Mouse (Mus musculus) limb, embryonic 13.5 days (tissue): ENCODE results near the gene Lipe. TPM values are rescaled to one million over a fixed set of nuclear protein-coding genes. Genes with fewer than 3 reads are reported as not detected.

Experiments used
- ATAC-seq: fragments of 200-750 bp; cut with Nextera tagmentation; 2 replicates; pipeline ENCODE4 v1.8.0; 2017; ENCODE audit warnings: low read depth, moderate number of reproducible peaks, moderate TSS enrichment; ENCODE audit not compliant: low FRiP score
- H3K27ac ChIP-seq: fragments of 300-500 bp; sonication (generic); 2 replicates; pipeline ENCODE4 v1.5.1; 2015; ENCODE audit warnings: inconsistent platforms, mild to moderate bottlenecking, moderate library complexity
- H3K27me3 ChIP-seq: fragments of 300-500 bp; sonication (generic); 2 replicates; pipeline ENCODE4 v1.6.1; 2015; ENCODE audit warnings: mild to moderate bottlenecking, inconsistent platforms
- H3K36me3 ChIP-seq: fragments of 300-500 bp; sonication (generic); 2 replicates; pipeline ENCODE4 v1.6.1; 2015; ENCODE audit warnings: inconsistent platforms, mild to moderate bottlenecking, moderate library complexity
- H3K4me1 ChIP-seq: fragments of 300-500 bp; sonication (generic); 2 replicates; pipeline ENCODE4 v1.6.1; 2015; ENCODE audit warnings: inconsistent platforms
- H3K4me2 ChIP-seq: fragments of 300-500 bp; sonication (generic); replicated peaks from 2 replicates; pipeline ENCODE4 v1.6.1; 2015; ENCODE audit warnings: inconsistent platforms, mild to moderate bottlenecking, moderate library complexity
- H3K4me3 ChIP-seq: fragments of 300-500 bp; sonication (generic); 2 replicates; pipeline ENCODE4 v1.5.1; 2015; ENCODE audit warnings: moderate library complexity, mild to moderate bottlenecking, inconsistent platforms
- H3K9ac ChIP-seq: fragments of 300-500 bp; sonication (generic); 2 replicates; pipeline ENCODE4 v1.6.1; 2015; ENCODE audit warnings: mild to moderate bottlenecking, inconsistent platforms
- H3K9me3 ChIP-seq: fragments of 300-500 bp; sonication (generic); 2 replicates; pipeline ENCODE4 v1.6.1; 2016; ENCODE audit warnings: inconsistent platforms
- WGBS: fragments of 180-500 bp; shearing (Covaris S2); methylation state at CpG from one replicate; pipeline ENCODE4 v1.1.7; 2015; 5-methylcytosine and 5-hydroxymethylcytosine counted together
- polyA plus RNA-seq: library from polyadenylated mRNA; unstranded; fragments of >200 nt; fragmentation: Nextera tagmentation; extraction: Ambion mirVana; gene quantifications from 2 replicates; pipeline ENCODE4 v1.2.1, GENCODE M21; 2015

Lipe gene
- polyA plus RNA-seq, 1 experiment from 2014 or later: 11.8 TPM

DNA sequence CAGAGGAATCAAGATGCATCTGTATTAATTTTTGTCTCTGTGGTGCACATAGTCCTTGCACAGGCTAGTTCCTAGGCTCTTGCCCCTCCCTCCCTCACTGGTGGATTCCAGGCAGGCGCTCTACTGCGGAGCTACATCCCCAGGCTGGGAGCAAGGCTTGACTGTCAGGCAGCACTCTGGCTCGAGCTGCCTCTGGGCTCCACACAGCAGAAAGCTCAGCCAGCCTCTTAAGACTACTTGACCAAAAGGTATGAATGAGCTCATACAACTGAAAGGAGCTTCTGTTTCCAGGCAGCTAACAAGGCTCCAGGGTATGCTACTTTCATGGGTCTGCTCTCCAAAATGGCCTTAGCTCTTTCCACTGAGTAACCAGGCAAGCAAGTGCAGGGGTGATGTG lies 17.2 kb downstream of the Lipe start:
- H3K4me2 ChIP-seq: no peak overlapping the region
- WGBS: 44% methylated on average over 3 of the region's 3 CpGs
- ATAC-seq: 0 out of 2 replicates have a peak, but pooled peaks have one; percentile 1
- peaks cover 40% of the 10 kb centered on the region for H3K36me3 ChIP-seq
- 0 out of 2 replicates have a peak overlapping the region, but pooled peaks have one; percentile 31 for H3K9ac ChIP-seq
- H3K9me3 ChIP-seq: no peaks in the 10 kb centered on the region
- H3K27ac ChIP-seq: no peak overlapping the region
- no peaks in the 10 kb centered on the region for H3K27me3 ChIP-seq
- H3K4me1 ChIP-seq: peaks cover 37% of the 10 kb centered on the region
- H3K4me3 ChIP-seq: no peak overlapping the region

DNA sequence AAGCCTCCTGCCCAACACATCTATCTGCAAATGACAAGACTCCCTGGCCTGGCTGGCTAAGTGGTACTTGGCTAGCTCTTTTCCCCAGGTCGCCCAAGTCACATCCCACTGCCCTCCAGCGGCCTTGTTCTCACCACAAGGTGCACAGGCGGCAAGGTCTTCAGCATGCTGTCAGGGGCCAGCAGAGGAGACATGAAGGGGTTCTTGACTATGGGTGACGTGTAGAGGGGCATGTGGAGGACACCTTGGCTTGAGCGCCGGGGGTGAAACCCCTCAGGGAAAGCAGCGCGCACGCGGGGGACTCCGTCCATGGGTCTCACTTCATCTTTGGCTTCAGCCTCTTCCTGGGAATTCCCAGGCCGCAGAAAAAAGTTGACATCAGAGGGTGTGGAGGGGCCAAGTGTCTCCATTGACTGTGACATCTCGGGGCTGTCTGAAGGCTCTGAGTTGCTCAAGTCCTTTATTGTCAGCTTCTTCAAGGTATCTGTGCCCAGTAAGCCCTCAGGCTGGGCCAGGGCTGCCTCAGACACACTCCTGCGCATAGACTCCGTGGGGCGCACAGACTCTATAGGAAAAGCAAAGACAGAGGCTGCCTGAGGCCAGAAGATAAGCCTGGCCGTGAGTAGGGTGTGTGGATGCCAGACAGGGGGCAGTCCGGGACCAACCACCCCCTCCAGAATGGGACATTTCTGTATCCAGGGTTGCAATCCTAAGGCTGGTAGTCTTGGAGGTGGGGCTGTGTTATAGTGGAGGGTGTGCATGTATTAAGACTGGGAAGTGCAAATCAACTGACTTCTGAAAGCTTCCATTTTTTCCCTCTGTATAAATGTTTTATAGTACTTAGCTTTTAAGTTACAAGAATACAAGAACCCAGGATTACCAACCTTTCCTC lies 17.9 kb downstream of the Lipe start:
- WGBS: 68% methylated on average over 18 of the region's 18 CpGs
- H3K4me2 ChIP-seq: peak overlapping the region; percentile 80
- no peak for ATAC-seq

DNA sequence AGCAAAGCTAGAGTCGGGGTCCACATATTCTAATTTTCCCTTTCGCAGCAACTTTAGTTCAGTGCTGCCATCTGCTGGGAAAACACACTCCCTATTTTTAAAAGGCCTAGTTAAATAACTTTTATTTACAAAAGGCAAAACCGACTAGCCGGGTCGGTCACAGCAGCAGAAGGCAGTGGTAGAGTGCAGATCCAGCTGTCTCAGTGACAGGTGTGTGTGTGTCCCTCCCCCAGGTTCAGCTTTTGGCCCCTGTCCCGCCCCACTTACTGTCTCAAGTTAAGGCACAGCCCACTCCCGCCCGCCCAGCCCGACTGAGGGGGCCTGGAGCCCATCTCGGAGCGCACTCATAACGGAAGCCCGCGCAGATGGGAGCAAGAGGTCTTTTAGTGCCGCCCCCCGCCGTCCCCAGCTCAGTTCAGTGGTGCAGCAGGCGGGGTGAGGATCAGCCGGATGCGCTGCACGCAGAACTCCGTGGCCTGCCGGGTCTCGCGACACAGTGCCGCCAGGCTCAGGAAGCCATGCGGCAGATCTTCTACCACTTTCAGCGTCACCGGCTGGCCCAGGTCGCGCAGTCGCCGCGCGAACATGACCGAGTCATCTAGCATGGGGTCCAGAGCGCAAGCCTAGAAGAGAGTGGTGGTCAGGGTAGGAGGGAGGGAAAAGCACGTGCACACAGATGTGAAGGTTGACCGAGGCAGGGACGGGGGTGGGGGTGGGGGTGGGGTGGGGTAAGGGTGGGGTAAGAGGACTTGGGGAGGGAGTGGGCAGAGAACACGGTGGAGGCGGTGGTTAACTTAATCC lies 18.8 kb downstream of the Lipe start:
- peak overlapping the region; percentile 80 for H3K4me2 ChIP-seq
- peak overlapping the region; percentile 60 for H3K9ac ChIP-seq
- H3K36me3 ChIP-seq: peaks cover 25% of the 10 kb centered on the region
- H3K4me1 ChIP-seq: peaks cover 32% of the 10 kb centered on the region
- peaks cover 2% of the 10 kb centered on the region; the same call in 1 of the 2 replicates for H3K27me3 ChIP-seq
- H3K27ac ChIP-seq: peak overlapping the region; percentile 58; the same call in 1 of the 2 replicates
- peak; percentile 77 for ATAC-seq
- under 1% methylated on average over 41 of the region's 42 CpGs for WGBS
- H3K9me3 ChIP-seq: no peaks in the 10 kb centered on the region
- peak overlapping the region; percentile 45 for H3K4me3 ChIP-seq

More for the DNA sequence above, 17.9 kb downstream of the Lipe start:
- no peak overlapping the region for H3K27ac ChIP-seq
- peaks cover 2% of the 10 kb centered on the region; the same call in 1 of the 2 replicates for H3K27me3 ChIP-seq
- peak overlapping the region; percentile 45; the same call in 1 of the 2 replicates for H3K4me3 ChIP-seq
- H3K4me1 ChIP-seq: peaks cover 32% of the 10 kb centered on the region
- H3K9me3 ChIP-seq: no peaks in the 10 kb centered on the region
- H3K36me3 ChIP-seq: peaks cover 34% of the 10 kb centered on the region
- H3K9ac ChIP-seq: no peak overlapping the region; the same call in 1 of the 2 replicates

DNA sequence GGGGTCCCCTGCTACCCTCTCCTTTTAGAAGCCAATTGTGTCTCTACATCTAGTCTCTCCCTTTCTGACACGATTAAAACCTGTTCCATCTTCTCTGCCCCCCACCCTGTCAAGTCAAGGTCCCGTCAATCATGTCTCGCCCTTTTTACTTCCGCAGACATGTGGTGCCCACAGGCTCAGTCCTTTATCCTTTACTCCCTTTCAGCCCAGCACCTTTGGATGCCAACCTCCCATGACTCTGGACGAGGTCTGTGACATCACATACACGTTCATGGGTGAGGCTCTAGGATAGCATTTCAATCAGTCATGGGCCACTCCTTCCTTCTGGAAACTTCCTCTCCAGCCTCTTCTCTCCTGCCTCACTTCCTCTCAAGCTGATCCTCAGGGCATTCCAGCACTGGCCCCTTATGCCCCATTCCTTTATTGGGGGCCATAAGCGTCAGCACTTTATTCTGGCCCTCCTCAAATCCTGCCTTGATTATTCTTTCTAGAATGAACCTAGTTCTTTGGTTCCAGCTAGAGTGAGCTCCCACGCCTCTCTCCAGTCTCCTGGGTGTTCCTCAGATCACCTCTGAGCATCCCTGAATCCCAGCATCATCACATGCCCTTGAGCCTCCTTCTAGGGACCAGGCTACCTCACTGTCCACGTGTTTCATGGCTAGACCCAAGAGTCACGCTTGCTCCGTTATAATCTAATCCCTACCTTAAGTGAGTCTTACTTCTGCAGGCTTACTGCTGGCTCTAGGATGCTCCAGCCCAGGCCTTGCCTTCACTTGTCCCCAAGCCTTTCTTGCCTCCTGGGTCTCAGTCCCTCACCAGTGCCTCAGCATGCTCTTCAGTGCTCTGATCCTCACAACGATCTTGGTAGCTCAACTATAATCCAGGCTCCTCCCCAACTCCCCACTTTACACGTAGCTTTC lies 20.1 kb downstream of the Lipe start:
- no peak overlapping the region for H3K27ac ChIP-seq
- no peak for ATAC-seq
- WGBS: 81% methylated on average over 13 of the region's 13 CpGs
- peaks cover 2% of the 10 kb centered on the region; the same call in 1 of the 2 replicates for H3K27me3 ChIP-seq
- no peak overlapping the region for H3K4me2 ChIP-seq
- H3K4me3 ChIP-seq: no peak overlapping the region
- H3K4me1 ChIP-seq: peaks cover 37% of the 10 kb centered on the region
- no peaks in the 10 kb centered on the region for H3K9me3 ChIP-seq
- H3K9ac ChIP-seq: no peak overlapping the region
- H3K36me3 ChIP-seq: peaks cover 12% of the 10 kb centered on the region

DNA sequence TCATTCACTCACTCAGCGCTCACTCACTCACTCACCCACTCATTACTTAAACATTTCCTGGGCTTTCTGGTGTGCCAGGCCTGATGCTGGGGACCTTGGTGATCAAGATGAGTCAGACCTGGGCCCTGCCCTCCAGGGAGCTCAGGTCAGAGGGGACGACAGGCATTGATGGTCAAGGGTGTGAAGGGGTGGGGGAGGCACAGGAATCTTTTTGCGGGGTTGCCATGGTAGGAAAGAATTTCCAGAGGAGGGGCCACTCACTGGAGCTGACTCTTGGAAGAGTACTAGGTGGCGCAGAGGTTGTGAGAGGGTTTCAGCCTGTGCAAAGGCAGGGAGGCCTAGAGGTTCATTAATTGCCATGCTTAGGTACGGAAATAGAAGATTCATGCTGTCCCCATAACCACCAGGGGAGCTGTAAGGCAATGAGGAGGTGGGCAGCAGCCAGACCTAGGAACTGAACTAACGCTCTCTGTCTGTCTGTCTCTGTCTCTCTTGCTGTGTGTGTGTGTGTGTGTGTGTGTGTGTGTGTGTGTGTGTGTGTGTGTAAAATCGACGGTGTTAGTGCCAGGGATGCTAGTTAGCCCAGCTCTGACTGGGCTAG lies 21.3 kb downstream of the Lipe start:
- Histone ChIP-seq H3K27ac (no peak overlapping the region), H3K4me1 (peaks cover 37% of the 10 kb centered on the region), H3K36me3 (peaks cover 1% of the 10 kb centered on the region; the same call in 1 of the 2 replicates), H3K9ac (0 out of 2 replicates have a peak overlapping the region, but pooled peaks have one; percentile 0), H3K4me2 (peak overlapping the region; percentile 60), H3K9me3 (no peaks in the 10 kb centered on the region), H3K4me3 (peak overlapping the region; percentile 34), H3K27me3 (peaks cover 2% of the 10 kb centered on the region; the same call in 1 of the 2 replicates)
- no peak for ATAC-seq
- 38% methylated on average over 8 of the region's 8 CpGs for WGBS

DNA sequence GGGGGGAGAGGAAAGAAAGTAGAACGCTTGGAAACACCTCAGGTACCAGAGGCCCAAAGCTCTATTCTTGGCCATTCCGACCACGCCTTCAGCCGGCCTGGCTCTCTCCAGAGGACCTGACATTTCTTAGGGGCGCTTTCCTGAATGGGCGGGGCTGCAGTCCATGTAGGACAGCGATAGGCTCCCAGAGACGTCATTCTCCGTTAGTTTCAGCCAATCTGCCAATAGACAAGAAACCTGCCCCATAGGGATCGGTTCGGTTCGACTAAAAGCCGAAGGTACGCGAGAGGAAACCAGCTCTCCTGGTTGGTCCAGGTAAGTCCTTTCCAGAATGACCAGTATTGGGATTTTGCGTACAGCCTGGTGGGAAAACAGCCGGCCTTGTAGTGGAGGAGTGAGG lies 22.0 kb downstream of the Lipe start:
- Histone ChIP-seq H3K27ac (no peak overlapping the region), H3K9ac (no peak overlapping the region)
- no peak for ATAC-seq

DNA sequence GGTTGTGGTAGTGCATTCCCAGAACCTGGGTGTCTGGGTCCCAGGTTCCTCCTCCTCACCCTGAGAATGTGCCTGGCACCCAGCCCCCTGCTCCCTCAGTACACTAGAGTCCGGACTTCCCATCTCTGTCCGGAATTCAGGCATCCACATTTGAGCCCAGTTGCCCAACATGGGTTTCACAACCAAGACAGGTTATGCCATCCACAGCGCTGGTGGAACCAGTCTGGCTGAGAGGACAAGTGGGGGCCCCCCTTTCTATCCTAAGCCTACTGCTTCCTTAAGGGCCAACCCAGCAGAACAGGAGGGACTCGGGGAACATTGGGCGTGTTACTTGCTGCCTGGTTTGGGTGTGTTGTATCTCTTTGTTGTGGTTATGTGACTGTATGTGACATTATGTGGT lies 26.1 kb downstream of the Lipe start:
- H3K4me1 ChIP-seq: peaks cover 21% of the 10 kb centered on the region
- H3K27me3 ChIP-seq: peaks cover 40% of the 10 kb centered on the region
- no peak overlapping the region for H3K27ac ChIP-seq
- no peak overlapping the region for H3K4me2 ChIP-seq
- ATAC-seq: no peak
- 87% methylated on average over 5 of the region's 5 CpGs for WGBS
- no peaks in the 10 kb centered on the region for H3K36me3 ChIP-seq
- H3K9ac ChIP-seq: no peak overlapping the region
- no peaks in the 10 kb centered on the region for H3K9me3 ChIP-seq
- H3K4me3 ChIP-seq: no peak overlapping the region

More for the DNA sequence above, 22.0 kb downstream of the Lipe start:
- 4% methylated on average over 17 of the region's 17 CpGs for WGBS
- no peaks in the 10 kb centered on the region for H3K36me3 ChIP-seq
- H3K9me3 ChIP-seq: no peaks in the 10 kb centered on the region
- peaks cover 37% of the 10 kb centered on the region for H3K4me1 ChIP-seq
- H3K4me2 ChIP-seq: peak overlapping the region; percentile 60
- H3K27me3 ChIP-seq: peaks cover 3% of the 10 kb centered on the region; the same call in 1 of the 2 replicates
- peak overlapping the region; percentile 34 for H3K4me3 ChIP-seq

DNA sequence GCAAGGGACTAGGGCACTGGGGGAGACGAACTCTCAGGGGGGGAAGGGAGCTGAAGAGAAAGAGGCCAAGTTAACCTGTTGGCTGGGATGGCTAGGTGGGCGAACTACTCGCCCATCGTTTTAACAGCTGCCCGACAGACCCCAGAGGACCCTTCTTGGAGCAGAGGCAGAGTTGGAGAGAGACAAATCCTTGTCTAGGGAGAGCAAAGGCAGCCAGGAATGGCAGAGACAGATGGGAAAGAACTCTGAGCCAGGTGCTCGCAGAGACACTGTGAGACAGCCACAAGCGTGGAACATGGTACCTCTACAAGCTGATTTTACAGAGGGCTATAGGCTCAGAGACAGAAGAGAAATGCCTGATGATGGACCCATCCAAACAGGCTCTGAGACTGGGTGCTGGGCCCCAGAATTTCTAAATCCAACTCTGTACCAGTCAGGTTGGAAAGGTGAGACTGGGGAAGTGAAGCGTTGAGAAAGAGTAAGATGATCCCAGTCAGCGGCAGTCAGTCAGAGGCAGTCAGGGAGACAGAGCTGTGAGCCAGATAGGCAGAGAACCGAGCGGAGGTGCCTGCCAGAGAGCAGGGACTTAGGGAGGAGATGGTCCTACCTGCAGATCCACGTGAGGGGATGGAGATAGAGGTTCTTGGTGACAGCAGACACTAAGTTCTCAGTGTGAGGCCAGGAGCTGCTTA lies 29.3 kb downstream of the Lipe start, which contains the start of gene Cnfn:
Gene Cnfn, minus strand, starts transcription at position 667 of the 692 bp plus-strand sequence.
- Histone ChIP-seq H3K9me3 (no peaks in the 10 kb centered on the region), H3K4me1 (peaks cover 28% of the 10 kb centered on the region), H3K27me3 (peaks cover 65% of the 10 kb centered on the region), H3K4me2 (no peak within 1 kb of the TSS), H3K4me3 (no peak within 1 kb of the TSS), H3K9ac (no peak within 1 kb of the TSS), H3K36me3 (peaks cover 5% of the 10 kb centered on the region), H3K27ac (no peak within 1 kb of the TSS)
- 45% methylated on average over 12 of the region's 12 CpGs for WGBS
- ATAC-seq: no peak

DNA sequence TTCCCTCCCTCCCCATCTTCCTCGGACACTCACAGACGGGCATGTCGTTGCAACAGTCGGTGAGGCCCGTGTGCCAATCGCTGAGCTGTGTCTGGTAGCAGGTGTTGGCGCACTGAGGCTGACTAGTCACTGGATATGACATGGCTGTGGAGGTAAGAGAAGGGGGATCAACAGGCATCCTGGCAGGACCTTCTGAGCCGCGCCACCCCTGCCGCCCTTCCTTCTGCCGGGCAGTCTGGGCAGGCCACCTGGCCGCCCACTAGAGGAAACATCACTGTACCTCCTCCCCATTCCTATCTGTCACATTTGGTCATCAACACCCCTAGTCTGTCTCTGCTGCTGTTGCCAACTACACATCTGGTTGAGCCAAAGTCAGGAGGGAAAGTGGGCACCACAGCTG lies 30.2 kb downstream of the Lipe start:
- no peaks in the 10 kb centered on the region for H3K9me3 ChIP-seq
- peak overlapping the region; percentile 21; the same call in 1 of the 2 replicates for H3K4me3 ChIP-seq
- H3K27ac ChIP-seq: no peak overlapping the region
- peaks cover 65% of the 10 kb centered on the region for H3K27me3 ChIP-seq
- 18% methylated on average over 12 of the region's 12 CpGs for WGBS
- peaks cover 14% of the 10 kb centered on the region for H3K36me3 ChIP-seq
- H3K9ac ChIP-seq: no peak overlapping the region
- ATAC-seq: no peak
- H3K4me2 ChIP-seq: no peak overlapping the region
- peaks cover 27% of the 10 kb centered on the region for H3K4me1 ChIP-seq

DNA sequence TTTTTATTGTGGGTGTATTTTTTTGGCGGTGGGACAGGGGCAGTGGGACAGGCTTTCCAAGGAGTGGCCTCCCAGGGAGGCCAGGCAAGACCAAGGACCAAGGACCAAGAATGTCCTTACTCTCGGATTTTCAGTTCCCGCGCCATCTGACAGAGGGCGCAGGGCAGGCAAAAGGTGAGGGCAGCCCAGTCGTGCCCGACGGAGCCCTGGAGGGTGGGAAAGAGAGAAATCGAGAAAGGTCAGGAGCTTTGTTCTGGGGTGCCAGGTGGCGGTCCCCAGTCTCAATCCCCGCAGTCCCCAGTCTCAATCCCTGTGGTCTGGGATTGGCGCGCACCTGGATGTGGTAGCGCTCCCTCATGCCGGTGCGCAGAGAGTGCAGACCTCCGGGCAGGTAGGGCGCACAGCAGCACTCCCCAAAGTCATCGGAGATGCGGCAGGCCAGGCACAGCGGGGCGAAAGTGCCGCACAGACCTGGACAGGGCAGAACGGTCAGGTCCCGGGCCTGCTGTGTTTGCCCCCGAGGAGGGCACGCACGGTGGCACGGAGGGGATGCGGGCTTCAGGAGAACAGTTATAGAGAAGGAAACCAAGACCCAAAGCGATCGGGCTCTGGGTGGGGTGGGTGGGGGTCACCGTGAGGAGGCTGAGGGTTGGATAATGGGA lies 30.7 kb downstream of the Lipe start:
- no peak for ATAC-seq
- H3K9me3 ChIP-seq: no peaks in the 10 kb centered on the region
- H3K36me3 ChIP-seq: peaks cover 20% of the 10 kb centered on the region
- H3K27me3 ChIP-seq: peaks cover 65% of the 10 kb centered on the region
- 5% methylated on average over 33 of the region's 33 CpGs for WGBS
- H3K4me1 ChIP-seq: peaks cover 27% of the 10 kb centered on the region
- H3K4me3 ChIP-seq: peak overlapping the region; percentile 21
- H3K4me2 ChIP-seq: peak overlapping the region; percentile 48
- H3K9ac ChIP-seq: peak overlapping the region; percentile 43
- H3K27ac ChIP-seq: no peak overlapping the region
